Mouse (Mus musculus) hematopoietic stem cell, adult 5-6 weeks (primary cell): ENCODE measurements at regions not wholly inside any gene's neighbourhood (a gene's known extent, or its start where the extent isn't known, plus 50 kb on each side); places are given as distances from the start of the nearest gene placed in this dataset.
A peak's percentile ranks its signal among the peaks of the same experiment; 100 is the strongest.

Experiments
- ATAC-seq, 2 experiments: fragments of 125-278 bp in 1 of 2; replicated peaks in 1 of 2; 2 replicates each; pipeline ENCODE4 v1.8.0; 2016 to 2017; ENCODE audit warnings: inconsistent platforms in 2 of 2, mild to moderate bottlenecking in 2 of 2, moderate number of reproducible peaks in 2 of 2, low read depth in 1 of 2, moderate TSS enrichment in 1 of 2; ENCODE audit not compliant: low FRiP score in 2 of 2, poor library complexity in 2 of 2, severe bottlenecking in 2 of 2, insufficient read depth in 1 of 2, low TSS enrichment in 1 of 2

GRCm38 (mm10) chr1:154061851-154062250 lies 139.1 kb upstream of the Zfp648 start:
- no peak for ATAC-seq

GRCm38 (mm10) chr1:154062666-154063065 lies 138.3 kb upstream of the Zfp648 start:
- ATAC-seq = no peak; a peak in 1 of 4 replicates

DNA sequence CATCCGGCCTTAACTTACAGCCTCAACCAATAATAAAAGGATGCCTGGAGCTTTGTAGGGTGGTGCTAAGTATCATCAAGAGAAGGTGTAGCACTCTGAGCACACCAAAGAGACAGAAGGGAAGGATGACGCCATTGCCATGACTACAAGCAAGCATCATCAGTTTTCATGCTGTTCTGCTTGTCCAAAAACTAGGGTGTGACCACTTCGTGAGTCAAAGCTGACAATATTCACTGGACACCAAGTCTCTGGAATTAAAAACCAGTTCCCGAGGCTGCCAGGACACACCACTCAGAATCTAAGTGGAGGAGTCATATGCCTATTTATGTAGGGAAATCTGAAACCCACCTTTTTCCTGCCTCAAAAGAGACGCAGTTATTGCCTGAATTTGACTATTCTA lies 136.4 kb upstream of the Zfp648 start:
- no peak for ATAC-seq

- no peak for ATAC-seq
Measured at GRCm38 (mm10) chr1:154065336-154066329, 135.4 kb upstream of the Zfp648 start.

DNA sequence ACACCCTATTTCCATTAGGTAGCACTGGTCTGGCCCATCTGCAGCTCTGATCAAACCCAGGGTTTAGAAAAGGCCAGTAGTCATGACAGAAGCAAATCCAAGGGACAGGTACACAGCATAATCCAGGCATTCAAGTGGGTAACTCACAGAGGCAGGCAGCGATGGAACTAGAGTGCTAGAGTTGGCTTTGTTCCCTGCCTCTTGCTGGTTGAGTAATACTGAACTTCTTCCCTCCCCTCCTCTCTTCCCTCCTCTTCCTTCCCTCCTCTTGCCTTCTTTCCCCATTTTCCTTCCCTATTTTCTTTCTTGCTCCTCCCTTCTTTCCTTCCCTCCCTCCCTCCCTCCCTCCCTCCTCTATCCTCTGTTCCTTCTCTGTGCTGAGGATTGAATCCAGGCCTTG lies 133.1 kb upstream of the Zfp648 start:
- ATAC-seq = no peak

DNA sequence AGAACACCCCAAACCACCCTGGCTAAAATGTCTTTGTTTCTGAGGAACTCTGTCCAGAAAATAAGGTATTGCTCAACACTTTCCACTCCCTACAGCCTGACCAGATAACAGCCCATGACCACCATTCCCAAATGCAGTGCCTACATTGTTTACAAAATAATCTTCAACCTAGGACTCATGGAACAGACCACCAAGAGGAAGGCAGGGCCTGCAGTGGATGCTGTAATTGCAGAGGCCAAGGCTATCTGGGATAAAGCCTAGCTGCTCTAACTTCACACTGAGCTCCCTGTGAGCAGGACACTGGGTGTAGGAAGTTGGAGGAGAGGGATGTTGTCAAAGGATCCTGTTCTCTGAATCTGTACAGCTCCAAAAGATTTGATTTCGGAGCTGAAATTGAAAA lies 126.7 kb upstream of the Zfp648 start:
- ATAC-seq = no peak

GRCm38 (mm10) chr1:154076684-154077475 lies 124.1 kb upstream of the Zfp648 start:
- peak in 1 of 2 experiments; percentile 69; a peak in 1 of 4 replicates for ATAC-seq

DNA sequence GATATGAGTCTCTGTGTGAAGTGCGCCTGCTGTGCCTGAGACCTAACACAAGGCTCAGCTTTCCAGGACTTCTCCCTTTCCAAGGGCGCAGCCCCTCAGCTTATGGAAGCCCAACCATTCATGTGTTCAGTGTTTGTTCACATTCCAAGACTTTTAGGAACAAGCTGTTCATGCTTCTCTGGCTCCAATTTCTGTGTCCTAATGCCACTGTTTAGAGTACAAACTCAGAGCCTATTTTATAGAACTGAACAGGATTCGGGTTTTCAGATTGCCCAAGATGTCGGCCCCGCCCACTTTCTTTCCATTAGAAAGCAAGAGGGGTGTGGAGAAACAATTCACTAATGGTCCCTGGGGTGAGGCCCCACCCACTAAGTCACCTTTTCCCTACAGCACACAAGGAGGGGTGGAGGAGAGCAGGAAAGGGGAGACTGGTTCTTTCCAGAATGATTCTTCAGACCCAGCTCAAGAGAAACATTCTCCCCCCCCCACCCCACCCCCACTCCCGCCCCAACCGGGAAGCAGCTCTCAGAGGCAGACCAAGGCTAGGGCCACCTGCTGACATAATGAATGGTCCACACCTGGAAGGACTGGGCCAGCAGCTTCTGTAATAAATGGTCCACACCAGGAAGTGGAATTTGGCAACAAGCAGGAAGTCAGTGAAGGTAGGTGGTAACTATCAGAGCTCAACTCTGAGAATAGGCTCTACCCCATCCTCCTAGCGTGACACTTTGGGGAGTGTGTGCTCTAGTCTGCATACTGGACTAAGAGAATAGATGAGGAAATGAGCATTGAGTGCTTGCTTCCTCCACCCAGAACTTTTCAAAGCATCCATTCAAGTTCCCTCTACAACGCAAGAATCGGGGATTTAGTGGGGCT lies 120.2 kb upstream of the Zfp648 start:
- no peak for ATAC-seq

GRCm38 (mm10) chr1:154086145-154086544 lies 114.8 kb upstream of the Zfp648 start:
- no peak for ATAC-seq

- no peak for ATAC-seq
Measured at GRCm38 (mm10) chr1:154089815-154090214, 111.2 kb upstream of the Zfp648 start.

DNA sequence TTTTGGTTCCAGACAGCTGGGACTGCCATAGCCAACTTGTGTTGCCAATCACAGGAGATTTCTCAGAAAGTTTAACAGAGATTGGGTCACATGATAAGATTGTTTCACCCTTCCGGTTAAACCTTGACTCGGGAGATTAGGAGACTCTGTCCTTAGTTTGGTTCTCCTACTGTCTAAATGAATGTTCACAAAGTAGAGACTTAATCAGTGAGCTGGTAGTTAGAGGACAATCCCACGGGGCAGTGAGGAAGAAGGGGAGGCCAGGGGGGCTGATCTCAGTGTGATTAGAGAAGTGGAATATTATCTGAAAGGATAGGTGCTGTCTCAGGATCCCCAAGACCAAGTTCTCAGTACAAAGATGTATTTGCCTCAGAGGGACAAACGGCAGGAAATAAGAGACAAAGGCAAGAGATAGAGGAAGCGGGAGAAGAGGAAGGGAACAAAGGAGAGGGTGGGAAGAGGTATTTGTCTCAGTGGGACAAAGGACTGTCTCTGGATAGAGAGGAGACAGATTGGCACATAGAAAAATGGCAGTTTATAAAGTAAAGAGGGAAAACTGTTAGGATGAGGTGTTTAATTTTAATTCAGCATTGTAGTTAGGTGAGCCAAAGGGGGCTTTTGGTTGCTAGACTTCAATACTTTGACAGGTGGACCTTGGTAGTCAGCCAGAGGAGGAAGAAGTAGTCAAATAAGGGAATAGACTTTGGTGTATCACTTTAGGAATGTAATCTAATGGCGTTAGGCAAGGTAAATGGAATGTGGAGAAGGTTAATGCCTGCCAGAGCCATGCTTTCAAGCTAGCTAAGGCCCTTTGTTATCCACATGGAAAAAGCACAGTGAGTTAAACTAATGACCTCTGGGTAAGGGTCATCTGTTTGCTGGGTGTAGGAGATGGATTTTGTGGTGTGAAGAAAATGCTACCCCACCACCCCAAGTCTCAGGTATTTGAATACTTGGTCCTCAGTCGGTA lies 110.2 kb upstream of the Zfp648 start:
- ATAC-seq = no peak

GRCm38 (mm10) chr1:154093549-154093948 lies 107.4 kb upstream of the Zfp648 start:
- ATAC-seq = 0 out of 4 replicates have a peak, but pooled peaks of 1 of the 2 experiments have one; percentile 10

DNA sequence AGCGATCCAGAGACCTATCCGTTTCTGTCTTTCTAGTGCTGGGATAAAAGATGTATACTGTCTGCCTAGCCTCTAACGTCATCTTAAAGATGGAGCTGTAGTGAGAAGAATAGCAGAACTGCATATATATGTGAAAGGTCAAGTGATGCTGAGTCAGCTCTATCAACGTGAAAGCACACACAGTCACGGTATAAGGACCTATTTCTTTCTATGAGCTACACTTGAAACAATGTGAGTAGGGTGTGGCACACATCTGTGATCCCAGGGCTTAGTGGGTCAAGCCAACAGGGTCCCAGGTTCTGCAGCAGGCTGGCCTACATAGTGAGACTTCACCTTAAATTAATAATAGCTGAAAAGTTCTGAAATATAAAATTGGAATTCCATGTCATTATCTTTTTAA lies 106.6 kb upstream of the Zfp648 start:
- no peak for ATAC-seq

DNA sequence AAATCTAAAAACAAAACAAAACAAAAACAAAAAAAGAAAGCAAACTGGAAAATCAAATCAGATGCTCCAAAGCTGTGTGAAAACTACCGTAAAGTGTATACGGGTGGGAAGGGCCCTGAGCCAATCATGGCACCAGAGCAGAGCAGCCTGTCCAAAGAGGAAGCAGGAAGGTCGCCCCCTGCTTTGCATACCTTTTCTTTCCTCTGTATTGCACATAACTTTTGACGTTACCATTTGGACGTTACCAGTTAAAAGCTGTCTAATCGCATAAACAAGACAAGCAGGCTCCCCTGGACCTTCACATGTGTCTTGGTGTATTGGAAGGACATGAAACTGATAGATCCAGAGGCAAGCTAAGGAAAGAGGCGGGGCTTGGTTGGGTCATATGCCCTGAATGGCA lies 104.9 kb upstream of the Zfp648 start:
- no peak for ATAC-seq

DNA sequence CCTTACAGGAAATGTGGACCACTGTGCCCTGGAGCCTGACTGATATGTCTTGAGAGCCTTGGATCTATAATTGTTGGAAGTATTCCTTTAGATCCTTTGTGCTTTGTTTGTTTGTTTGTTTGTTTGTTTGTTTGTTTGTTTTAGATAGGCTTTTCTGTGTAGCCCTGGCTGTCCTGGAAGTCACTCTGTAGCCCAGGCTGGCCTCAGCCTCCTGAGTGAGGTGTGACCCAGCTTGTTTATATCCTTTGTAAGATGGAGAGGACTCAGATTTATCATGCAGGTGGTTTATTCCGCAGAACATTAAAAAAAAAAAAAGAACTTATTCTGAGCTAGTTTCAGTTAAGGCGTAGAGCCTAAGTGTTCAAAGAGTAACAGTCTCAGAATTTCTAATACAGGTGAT lies 104.1 kb upstream of the Zfp648 start:
- no peak for ATAC-seq

DNA sequence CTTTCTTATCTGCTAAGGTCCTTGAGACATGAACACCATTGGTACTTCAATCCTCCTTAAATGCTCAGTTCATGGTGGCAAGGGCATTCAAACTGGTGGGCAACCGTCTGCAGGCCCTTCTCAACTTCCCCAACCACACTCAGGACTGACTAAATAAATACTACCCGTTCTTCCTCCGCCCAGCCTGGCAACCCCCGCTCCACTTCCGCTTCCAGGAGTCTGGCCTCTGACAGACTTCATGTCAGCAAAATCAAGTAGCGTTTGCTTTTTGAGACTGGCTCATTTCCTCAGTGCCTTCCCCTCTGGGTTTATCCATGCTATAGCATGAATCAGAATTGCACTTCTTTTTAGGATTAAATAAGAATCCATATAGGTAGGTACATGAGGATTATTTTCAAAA lies 103.3 kb upstream of the Zfp648 start:
- ATAC-seq = peak; percentile 87 to 93
